In genomic region chr15:79793076-79793475, GRCm38 (mm10) we compare ENCODE assay signal across 26 mouse cellular contexts. TPM values are rescaled to one million over a fixed set of nuclear protein-coding genes. Genes with fewer than 3 reads are reported as not detected.
DNase-seq lines count a peak whose midpoint lies in the region; ATAC-seq and TF ChIP-seq lines count a peak whose summit lies in the region.
"Had no signal": no experiment of that assay in that cellular context is flagged by ENCODE, and none has a peak within 500 bp of the region (broad histone marks: within the 10 kb centered on the region; RNA-seq: fewer than 3 reads in every experiment).

No protein-coding gene starts in this region.

- peak; percentile 23 for DNase-seq in cerebellum, adult 9-11 months
- DNase-seq in cerebellum, adult 18-20 months, result no peak
- no peak for DNase-seq in kidney, postnatal 36 days
- DNase-seq: adrenal gland, adult 8-10 months; adrenal gland, postnatal 25 days; gastrocnemius, postnatal 10 days; gastrocnemius, postnatal 36 days; heart, adult 2 months; heart, postnatal 14 days; heart, postnatal 4 days had no signal

- no peaks in the 10 kb centered on the region for H3K9me3 ChIP-seq in megakaryocyte, embryonic 14.5 days
- no peaks in the 10 kb centered on the region for H3K9me3 ChIP-seq in E14TG2a.4 (ENCODE audit: low read length)
- H3K9me3 ChIP-seq: forebrain, embryonic 10.5 days; forebrain, embryonic 13.5 days; heart, embryonic 10.5 days; heart, embryonic 13.5 days; hindbrain, embryonic 15.5 days had no signal

- TF ChIP-seq CTCF in E14TG2a.4 (conservative IDR thresholded peaks at IDR 0.05; ENCODE audit: low read length), result no peak

- peaks cover 8% of the 10 kb centered on the region; the same call in 1 of the 2 replicates for H3K4me1 ChIP-seq in megakaryocyte, embryonic 14.5 days
- H3K4me1 ChIP-seq in E14TG2a.4 (replicated peaks; ENCODE audit: low read depth, low read length), result peaks cover 46% of the 10 kb centered on the region
- H3K4me1 ChIP-seq: heart, embryonic 13.5 days had no signal

- no peak; the same call in 1 of the 2 replicates for ATAC-seq in megakaryocyte, adult 5-6 weeks (ENCODE audit: poor library complexity, severe bottlenecking)
- ATAC-seq: activated CD4-positive, CD25-positive, alpha-beta regulatory T cell, adult 4 months; CD4-positive, CD25-positive, alpha-beta regulatory T cell, adult 4 months; forebrain, embryonic 13.5 days; forebrain, embryonic 16.5 days had no signal

- peak overlapping the region; percentile 13 for H3K4me3 ChIP-seq in megakaryocyte, embryonic 14.5 days (replicated peaks)
- peak overlapping the region; percentile 74 for H3K4me3 ChIP-seq in E14TG2a.4 (replicated peaks; ENCODE audit: low read length)
- H3K4me3 ChIP-seq: forebrain, embryonic 13.5 days; heart, adult 2 months; heart, embryonic 10.5 days; heart, embryonic 13.5 days; hindbrain, embryonic 15.5 days had no signal

- H3K36me3 ChIP-seq in megakaryocyte, embryonic 14.5 days (replicated peaks; ENCODE audit: low read length), result no peaks in the 10 kb centered on the region
- H3K36me3 ChIP-seq in E14TG2a.4 (ENCODE audit: insufficient read depth, low read length), result no peaks in the 10 kb centered on the region
- H3K36me3 ChIP-seq: forebrain, embryonic 10.5 days; heart, embryonic 10.5 days; heart, embryonic 13.5 days had no signal

- peaks cover 96% of the 10 kb centered on the region for H3K27me3 ChIP-seq in megakaryocyte, embryonic 14.5 days (replicated peaks)
- H3K27me3 ChIP-seq in E14TG2a.4 (ENCODE audit: insufficient read depth, low read length), result peaks cover 41% of the 10 kb centered on the region

RNA-seq across cellular contexts. Expression of gene Nptxr, which starts 11.5 kb away (rescaled TPM):
- polyA plus RNA-seq in megakaryocyte, embryonic 14.5 days (2012; ENCODE audit: insufficient read depth, low replicate concordance), result 0.03 TPM in 1 of 2 replicates, not detected in the other
- 0.33 and 1.3 TPM in 2 replicates for total RNA-seq in megakaryocyte, adult 5-6 weeks (2015)
- total RNA-seq in megakaryocyte, adult 5-6 weeks (2017), result 0.44 and 0.49 TPM in 2 replicates

RNA-seq across cellular contexts. Expression of gene Dnal4, which starts 15.4 kb away (rescaled TPM):
- 23.4 and 30.0 TPM in 2 replicates for polyA plus RNA-seq in megakaryocyte, embryonic 14.5 days (2012; ENCODE audit: insufficient read depth, low replicate concordance)
- 13.9 and 14.1 TPM in 2 replicates for total RNA-seq in megakaryocyte, adult 5-6 weeks (2015)
- 9.6 and 12.3 TPM in 2 replicates for total RNA-seq in megakaryocyte, adult 5-6 weeks (2017)

RNA-seq across cellular contexts. Expression of gene Npcd, which starts 41.0 kb away (rescaled TPM):
- polyA plus RNA-seq in megakaryocyte, embryonic 14.5 days (2012; ENCODE audit: insufficient read depth, low replicate concordance), result 0.09 TPM in 1 of 2 replicates, not detected in the other
- not detected in 2 replicates for total RNA-seq in megakaryocyte, adult 5-6 weeks (2015)
- not detected in 2 replicates for total RNA-seq in megakaryocyte, adult 5-6 weeks (2017)
- total RNA-seq: granulocyte monocyte progenitor cell, adult 5-6 weeks had no signal
- polyA plus RNA-seq: activated CD4-positive, CD25-positive, alpha-beta regulatory T cell, adult 4 months; C2C12; CD4-positive, CD25-positive, alpha-beta regulatory T cell, adult 4 months; embryonic facial prominence, embryonic 14.5 days; forebrain, embryonic 10.5 days; forebrain, embryonic 13.5 days; forebrain, embryonic 16.5 days; heart, embryonic 10.5 days; heart, embryonic 13.5 days; heart, embryonic 16.5 days; intestine, embryonic 14.5 days had no signal

RNA-seq across cellular contexts. Expression of gene Cbx6, which starts 41.4 kb away (rescaled TPM):
- polyA plus RNA-seq in megakaryocyte, embryonic 14.5 days (2012; ENCODE audit: insufficient read depth, low replicate concordance), result 17.1 and 24.0 TPM in 2 replicates
- 2.3 and 3.9 TPM in 2 replicates for total RNA-seq in megakaryocyte, adult 5-6 weeks (2015)
- total RNA-seq in megakaryocyte, adult 5-6 weeks (2017), result 3.5 and 6.7 TPM in 2 replicates

RNA-seq across cellular contexts. Expression of gene Sun2, which starts 50.7 kb away (rescaled TPM):
- 27.2 and 34.9 TPM in 2 replicates for polyA plus RNA-seq in megakaryocyte, embryonic 14.5 days (2012; ENCODE audit: insufficient read depth, low replicate concordance)
- total RNA-seq in megakaryocyte, adult 5-6 weeks (2015), result 53.6 and 54.4 TPM in 2 replicates
- 129 and 161 TPM in 2 replicates for total RNA-seq in megakaryocyte, adult 5-6 weeks (2017)
